Mouse (Mus musculus): ENCODE measurements at regions not wholly inside any gene's neighbourhood (a gene's known extent, or its start where the extent isn't known, plus 50 kb on each side); places are given as distances from the start of the nearest gene placed in this dataset.
A peak's percentile ranks its signal among the peaks of the same experiment; 100 is the strongest.

DNA sequence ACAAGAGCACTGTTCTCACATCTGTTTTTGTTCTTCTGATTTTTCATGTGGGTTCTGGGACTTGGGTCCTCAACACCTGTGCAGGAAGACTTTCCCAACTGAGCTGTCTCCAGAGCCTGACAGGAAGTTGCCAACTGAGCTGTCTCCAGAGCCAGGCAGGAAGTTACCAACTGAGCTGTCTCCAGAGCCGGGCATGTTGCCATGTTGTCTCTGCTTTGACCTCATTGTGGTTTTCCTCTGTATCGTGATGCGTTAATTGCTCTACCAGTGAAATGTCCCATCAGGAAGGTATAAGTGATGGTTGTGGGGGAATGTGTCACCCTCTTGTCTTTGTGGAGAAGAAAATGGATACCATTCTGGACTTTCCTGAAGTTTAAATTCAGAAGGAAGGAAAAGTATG is 54.4 kb upstream of the Olfm4 start:
- no peak for DNase-seq

- DNase-seq = no peak
Observed at GRCm38 (mm10) chr14:79927161-79927560, 56.7 kb upstream of the Olfm4 start.

- DNase-seq = peak; percentile 31
Observed at GRCm38 (mm10) chr14:79916960-79917848, 66.7 kb upstream of the Olfm4 start.

GRCm38 (mm10) chr14:79914966-79915365 is 68.9 kb upstream of the Olfm4 start:
- no peak for DNase-seq

DNA sequence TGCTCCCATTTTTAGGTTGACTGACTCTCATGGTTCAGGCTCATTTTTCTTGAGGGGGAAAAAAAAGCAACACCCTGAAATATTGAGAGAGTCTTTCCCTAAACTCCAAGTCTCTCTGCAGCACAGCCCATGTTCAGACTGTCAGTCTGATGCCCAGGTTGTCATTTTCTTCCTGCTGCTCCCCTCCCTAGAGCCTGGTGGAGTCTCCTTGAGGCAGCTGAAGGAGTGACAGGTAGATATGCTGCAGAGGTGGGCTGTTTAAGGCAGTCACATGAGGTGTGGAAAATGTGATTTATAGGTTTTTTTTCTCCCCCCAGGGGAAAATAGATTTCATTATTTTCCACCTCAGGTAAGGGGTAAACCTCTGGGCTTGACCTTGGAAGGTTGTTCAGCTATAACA is 70.6 kb upstream of the Olfm4 start:
- no peak for DNase-seq

GRCm38 (mm10) chr14:79912610-79913009 is 71.3 kb upstream of the Olfm4 start:
- DNase-seq = peak; percentile 70

GRCm38 (mm10) chr14:79907761-79908160 is 76.1 kb upstream of the Olfm4 start:
- DNase-seq = no peak

GRCm38 (mm10) chr14:79905574-79905973 is 78.3 kb upstream of the Olfm4 start:
- DNase-seq = no peak

GRCm38 (mm10) chr14:79902355-79902754 is 81.5 kb upstream of the Olfm4 start:
- DNase-seq = no peak

DNA sequence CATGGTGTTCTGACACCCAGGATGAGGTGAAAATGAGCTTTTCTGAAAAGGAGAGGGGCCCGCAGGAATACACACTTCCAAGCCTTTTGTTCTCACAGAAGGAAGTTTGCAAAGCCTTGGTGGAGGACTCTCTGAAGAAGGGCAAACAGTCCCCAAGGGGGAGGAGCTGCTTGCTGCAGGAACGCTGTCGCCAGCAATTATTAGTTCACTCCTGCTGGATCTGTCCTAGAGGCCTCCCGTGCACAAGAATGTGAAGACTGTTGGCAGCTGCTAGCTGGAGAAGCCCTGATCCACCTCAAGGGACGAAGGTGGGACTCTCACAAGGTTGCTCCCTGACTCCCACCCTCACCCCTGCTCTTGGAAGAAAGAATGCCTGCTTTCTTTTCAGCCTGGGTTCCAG is 85.6 kb upstream of the Olfm4 start:
- no peak for DNase-seq

DNA sequence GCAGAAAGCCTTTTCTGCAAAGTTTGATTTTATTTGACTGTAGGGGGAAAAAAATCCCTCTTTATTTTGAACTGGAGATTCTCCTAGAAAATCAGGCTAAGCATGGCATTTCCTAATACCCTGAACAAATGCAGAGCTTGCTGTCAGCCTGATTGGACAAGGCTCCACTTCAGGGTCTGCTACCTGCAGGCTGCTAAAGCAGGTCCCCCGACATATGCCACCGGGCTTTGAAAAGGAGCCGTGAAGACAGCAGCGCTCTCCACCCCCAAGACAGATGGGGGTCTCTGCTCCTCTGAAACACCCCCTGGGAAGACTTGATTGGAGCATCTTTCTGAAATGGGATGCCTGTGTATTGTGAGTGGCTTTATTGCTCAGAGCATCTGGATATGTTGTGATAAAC is 90.6 kb upstream of the Olfm4 start:
- DNase-seq = no peak

DNA sequence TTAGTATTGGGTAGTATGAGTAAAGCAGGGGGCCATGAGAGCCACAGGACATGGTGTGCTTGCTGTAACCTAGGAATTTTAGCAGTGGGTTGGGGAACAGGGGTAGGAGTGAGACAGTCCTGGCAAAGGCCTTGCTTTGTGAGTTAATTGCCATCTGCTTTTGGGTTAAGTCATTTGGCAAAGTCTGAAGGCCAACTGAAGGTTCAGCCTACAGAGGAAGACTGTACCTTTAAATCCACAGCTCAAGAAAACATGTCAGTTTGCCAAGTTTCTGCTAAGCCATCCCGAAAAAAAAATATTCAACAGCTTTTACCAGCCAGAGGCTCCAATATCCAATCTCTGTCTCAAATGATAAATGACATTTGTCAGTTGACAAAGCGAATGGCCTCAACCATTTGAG is 93.2 kb upstream of the Olfm4 start:
- DNase-seq = no peak

DNA sequence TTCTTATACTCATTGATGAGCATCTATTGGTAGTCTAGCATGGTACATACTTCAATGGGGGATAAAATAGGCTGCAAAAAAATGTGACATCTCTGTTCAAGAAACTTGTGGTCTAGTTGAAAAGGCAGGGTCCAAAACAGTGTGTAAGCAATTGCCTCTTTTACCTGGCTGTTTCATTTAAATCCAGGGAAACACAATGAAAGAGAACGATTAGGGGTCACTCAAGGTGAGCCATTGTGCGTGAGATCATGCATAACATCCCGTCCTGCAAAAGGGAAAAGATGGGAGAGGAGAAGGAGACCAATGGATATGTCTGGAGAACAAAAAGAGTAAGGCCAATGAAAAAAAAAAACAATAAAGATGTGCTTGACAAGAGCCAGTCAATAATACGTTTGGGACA is 93.6 kb upstream of the Olfm4 start:
- DNase-seq = no peak

GRCm38 (mm10) chr14:79883487-79883886 is 100.4 kb upstream of the Olfm4 start:
- no peak for DNase-seq

DNA sequence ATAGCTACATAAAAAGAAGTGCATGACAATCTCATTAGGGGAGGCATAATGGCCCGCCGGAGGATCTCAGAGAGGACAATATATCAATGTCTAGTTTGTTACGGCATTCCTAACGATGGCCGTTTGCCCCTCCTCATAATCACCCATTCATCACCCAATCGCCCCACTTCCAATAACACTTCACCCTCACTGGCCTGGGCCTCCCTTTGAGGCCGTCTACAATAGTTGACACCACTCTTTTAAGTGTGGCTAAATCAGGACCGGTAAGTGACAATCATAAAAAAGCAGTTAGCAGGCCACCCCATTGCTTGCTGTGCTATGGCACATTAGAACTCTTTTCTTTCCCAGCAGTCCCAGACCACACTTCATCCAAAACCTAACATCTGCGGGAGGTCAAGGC is 102.2 kb upstream of the Olfm4 start:
- DNase-seq = no peak

- no peak for DNase-seq
Observed at GRCm38 (mm10) chr14:79880065-79880755, 103.7 kb upstream of the Olfm4 start.

GRCm38 (mm10) chr14:79879333-79880035 is 104.4 kb upstream of the Olfm4 start:
- no peak for DNase-seq

- no peak for DNase-seq
Observed at GRCm38 (mm10) chr14:79878285-79879019, 105.4 kb upstream of the Olfm4 start.

GRCm38 (mm10) chr14:79873062-79873461 is 102.0 kb upstream of the Pcdh8 start:
- DNase-seq = no peak

GRCm38 (mm10) chr14:79872430-79872829 is 101.3 kb upstream of the Pcdh8 start:
- no peak for DNase-seq

DNA sequence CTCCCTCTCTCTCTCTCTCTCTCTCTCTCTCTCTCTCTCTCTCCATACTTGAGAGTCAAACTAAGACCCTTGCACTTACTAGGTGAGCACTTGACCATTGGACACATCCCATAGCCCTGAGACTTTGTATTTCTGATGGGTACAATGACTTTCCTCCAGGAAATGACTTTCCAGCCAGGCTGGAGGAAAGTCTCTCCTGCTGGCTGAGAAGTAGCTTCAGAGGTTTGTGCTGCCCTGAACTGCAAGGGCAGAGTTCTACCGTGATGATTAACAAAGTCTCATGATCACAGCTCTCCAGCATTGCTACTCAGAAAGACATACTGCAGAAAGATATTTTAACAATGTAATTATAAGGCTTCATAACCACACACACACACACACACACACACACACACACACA is 98.2 kb upstream of the Pcdh8 start:
- DNase-seq = no peak

DNA sequence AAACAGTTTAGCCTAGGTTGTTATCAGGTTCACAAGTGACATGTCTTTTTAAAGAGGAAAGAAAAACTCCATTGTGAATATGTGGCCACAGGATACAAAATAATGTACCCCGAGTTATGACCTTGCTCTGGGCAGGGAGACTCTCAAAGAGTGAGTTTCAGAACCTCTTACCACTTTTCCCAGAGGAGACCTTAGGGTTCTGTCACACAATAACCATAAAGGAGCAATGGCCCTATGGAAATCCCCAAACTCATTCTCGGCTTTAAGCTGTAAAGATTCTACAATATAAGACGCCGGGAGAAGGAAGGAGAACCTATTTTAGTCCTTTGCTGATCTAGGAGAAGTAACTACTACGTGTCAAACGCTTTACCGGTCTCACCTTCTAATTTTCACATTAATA is 85.1 kb upstream of the Pcdh8 start:
- no peak for DNase-seq

DNA sequence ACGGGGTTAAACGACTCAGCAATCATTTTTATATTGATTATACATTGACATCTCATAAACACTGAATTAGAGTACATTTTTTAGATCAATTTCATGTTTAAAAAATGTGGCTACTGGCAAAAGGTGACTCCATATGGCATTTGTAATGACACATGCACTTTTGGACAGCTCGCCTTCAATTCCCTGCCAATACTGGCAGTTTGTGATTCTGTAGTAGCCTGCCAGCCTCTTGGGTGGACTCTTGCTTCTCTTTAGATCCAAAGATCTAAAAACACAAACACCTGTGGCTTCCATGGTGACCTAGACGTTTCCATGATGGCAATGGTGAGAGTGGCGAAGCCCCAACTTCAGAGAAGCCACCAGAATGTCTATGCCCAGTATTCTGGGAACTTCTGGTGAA is 83.1 kb upstream of the Pcdh8 start:
- DNase-seq = no peak
